Mouse (Mus musculus): Measurements from ENCODE around the gene Mgat1. TPM values are rescaled to one million over a fixed set of nuclear protein-coding genes. Genes with fewer than 3 reads are reported as not detected.

Mgat1 gene
- total RNA-seq, 2 experiments from 2014 or later: 60.5 to 67.2 TPM

DNA sequence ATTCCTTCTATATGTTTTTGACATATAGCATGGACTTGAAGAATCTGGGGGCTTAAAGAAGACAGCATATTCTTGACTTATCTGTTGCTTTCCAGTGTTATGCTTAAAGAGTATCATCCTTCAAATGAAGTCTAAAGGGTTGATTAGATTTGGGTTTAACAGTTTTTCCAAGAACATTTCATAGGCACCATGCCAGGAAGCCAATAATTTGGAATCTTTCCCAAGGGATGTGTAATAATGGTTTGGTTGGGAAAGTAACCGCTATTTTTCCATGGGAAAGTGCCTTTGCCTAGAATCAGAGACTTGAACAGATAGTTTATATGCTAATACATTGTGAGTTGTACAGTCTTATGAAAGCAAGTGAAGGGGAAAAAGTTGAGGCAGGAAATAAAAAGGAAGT is 7.1 kb upstream of the Mgat1 start:
- intact Hi-C loops (cut with DNase I): no loop called here
- no peak for DNase-seq (ENCODE audit: extremely low spot score in 1 of 2, low spot score in 2 of 2)

DNA sequence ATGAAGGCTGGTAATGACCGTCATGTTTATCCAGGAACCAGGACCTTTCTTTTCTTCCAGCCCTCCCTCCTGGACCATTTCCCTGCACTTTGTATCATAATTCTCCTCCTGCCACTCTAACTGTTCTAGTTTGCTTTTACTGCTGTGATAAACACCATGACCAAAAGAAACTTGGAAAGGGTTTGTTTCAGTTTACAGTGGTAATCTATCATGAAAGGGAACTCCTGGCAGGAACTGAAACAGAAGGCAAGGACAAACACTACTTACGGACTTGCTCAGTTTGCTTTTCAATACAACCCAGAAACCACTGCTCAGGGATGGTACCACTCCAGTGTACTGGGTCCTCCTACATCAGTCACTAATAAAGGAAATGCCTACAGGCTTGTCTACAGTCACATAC is 6.5 kb upstream of the Mgat1 start:
- no peak for DNase-seq (ENCODE audit: extremely low spot score in 1 of 2, low spot score in 2 of 2)
- intact Hi-C loops (cut with DNase I): no loop called here

DNA sequence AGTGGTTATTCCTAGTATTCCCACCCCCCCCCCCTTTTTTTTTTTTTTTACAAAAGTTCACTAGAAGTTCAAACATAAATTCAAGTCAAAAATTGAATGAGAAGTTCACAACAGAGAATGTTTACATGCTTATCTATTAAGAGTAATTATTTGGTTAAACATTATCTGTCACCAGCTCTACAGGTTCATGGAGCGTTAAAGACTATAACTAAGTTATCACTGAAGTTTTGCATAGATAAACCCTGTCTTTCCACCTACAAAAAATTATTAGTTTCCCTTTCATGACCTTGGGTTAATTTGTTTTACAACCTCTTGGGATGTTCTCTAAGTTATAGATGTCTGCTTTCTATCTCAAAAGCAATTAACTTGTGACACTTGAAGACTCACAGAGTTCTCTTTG is 3.7 kb upstream of the Mgat1 start:
- intact Hi-C loops (cut with DNase I): no loop called here
- no peak for DNase-seq (ENCODE audit: extremely low spot score in 1 of 2, low spot score in 2 of 2)

DNA sequence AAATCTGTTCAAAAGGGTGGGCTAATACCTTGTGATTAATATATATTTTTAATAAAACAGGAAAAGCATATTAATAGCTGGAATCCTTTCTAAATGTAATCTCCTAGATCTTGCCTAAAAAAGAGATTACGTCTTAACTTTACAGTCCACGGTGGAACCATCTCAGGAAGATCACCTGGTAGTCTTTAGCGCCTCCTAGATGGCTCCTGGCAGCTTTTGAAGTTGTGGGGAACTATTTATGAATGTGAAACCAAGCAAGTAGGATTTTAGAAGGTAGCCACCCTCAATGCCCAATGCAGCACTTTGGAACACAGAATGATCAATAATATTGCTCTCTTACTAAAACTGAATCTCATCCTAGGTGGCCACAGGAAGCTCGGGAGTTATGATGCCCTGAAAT is 3.1 kb upstream of the Mgat1 start:
- intact Hi-C loops (cut with DNase I): no loop called here
- no peak for DNase-seq (ENCODE audit: extremely low spot score in 1 of 2, low spot score in 2 of 2)

DNA sequence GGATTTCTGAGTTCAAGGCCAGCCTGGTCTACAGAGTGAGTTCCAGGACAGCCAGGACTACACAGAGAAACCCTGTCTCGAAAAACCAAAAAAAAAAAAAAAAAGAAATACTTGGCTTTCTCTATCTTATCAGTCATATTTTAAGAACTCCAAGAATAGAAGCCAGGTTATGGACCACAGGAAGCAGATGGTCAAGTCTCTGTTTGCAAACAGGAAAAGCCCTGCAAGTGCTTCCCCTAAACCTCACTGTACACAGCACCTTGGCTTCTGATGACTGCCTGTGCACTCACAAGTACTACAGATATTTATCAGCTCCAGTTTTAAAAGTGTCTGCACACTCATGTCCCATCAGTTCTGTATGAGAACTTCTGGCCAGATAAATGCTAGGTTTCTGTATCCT is 2.5 kb upstream of the Mgat1 start:
- DNase-seq (ENCODE audit: extremely low spot score in 1 of 2, low spot score in 2 of 2): no peak
- intact Hi-C loops (cut with DNase I): no loop called here

DNA sequence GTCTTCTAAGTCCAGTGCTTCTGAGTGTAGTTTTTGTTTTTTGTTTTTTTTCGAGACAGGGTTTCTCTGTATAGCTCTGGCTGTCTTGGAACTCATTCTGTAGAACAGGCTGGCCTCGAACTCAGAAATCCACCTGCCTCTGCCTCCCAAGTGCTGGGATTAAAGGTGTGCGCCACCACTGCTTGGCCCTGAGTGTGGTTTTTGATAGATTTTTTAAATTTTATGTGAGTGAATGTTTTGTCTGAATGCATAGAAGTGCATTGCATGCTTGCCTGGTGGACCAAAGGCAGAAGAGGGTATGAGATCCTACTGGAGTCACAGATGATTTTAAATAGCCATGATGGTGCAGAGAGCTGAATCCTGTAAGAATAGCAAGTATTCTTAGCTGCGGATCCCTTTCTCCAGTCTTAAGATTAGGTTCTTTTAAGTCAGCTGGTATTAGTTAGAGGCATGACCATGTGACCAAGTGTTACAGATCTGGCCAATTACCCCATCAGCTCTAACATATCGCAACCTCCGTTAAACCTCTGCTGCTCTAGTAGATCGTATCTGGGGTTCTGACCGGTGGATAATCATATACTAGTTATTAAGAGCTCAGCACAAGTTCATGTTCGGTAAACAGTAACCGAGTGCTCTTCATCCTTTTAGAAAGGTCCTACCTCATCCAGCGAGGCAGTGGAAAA is 906 bp upstream of the Mgat1 start:
- intact Hi-C loops (cut with DNase I): no loop called here
- DNase-seq (ENCODE audit: extremely low spot score in 1 of 2, low spot score in 2 of 2): no peak

DNA sequence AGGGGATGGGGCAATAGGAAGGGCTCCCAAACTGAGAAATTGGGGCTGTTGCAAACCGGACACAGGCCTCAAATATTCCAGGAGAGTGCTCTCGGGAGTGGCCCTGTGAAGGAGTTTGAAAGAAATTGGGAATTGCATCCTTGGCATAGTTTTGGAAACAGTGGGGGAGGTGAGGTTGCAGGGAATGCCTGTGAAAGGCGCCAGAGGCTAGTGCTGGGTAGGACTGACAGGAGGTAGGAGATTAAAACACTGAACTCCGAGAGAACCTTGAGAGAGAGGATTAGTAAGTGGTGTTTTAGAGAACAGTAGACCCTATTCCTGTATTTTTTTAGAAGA is 572 bp downstream of the Mgat1 start:
- intact Hi-C loops (cut with DNase I): no loop called here
- no peak for DNase-seq (ENCODE audit: extremely low spot score in 1 of 2, low spot score in 2 of 2)

DNA sequence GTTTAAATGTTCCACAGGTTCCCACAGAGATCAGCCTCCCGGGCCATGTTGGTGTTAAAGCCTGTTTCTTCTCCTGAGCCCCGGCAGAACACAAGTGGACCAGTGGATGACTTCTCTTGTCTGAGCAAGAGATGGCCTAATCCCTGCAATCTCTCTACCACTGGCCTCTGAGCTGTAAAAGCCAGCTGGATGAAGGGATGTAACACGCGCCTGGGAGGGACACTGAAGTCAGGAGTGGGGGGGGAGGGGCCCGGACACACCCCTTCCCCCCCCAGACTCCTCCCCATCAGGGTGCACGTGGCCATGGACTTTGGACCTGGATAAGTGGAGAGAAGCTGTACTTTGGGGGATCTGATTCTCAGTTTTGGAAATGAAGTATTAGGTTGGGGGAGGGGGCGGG is 1.2 kb downstream of the Mgat1 start:
- intact Hi-C loops (cut with DNase I): no loop called here
- peak in 1 of 2 experiments; percentile 59 for DNase-seq (ENCODE audit: extremely low spot score in 1 of 2, low spot score in 2 of 2)

DNA sequence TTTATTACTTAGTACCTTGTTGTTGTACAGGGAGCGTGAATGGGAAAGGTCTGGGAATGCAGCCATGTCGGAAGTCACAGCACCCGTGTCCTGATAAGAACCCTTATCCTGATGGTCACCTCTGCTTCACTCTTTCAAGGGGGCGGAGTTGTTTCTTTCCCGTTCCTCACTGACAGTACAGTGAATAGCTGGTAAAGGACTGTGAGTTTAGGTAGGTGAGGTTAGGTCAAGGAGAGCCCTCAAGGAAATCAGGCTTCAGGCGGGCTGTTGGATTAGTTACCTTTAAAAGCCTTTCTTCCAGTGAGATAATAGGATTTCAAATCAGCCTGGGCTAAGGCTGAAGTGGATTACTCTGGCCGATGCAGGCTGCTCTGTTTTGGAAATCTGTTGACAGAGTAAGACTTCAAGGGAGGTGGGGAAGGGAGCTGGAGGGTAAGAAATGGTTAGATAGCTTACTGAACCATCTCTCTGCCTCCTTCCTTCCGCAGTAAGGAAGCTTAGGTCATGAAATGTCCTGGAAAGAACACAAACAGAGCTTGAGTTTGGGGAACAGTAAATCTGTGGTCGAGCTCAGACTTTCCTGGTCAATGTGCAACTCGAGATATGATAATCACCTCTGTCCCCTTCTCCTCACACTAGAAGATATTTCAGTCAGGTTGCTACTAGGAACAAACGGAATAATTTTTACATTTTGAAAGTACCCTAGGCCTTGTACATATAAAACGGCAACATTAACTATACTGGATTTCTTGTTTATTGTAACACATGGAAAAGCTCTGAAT is 1.8 kb downstream of the Mgat1 start:
- DNase-seq (ENCODE audit: extremely low spot score in 1 of 2, low spot score in 2 of 2): no peak
- intact Hi-C loops (cut with DNase I): no loop called here

DNA sequence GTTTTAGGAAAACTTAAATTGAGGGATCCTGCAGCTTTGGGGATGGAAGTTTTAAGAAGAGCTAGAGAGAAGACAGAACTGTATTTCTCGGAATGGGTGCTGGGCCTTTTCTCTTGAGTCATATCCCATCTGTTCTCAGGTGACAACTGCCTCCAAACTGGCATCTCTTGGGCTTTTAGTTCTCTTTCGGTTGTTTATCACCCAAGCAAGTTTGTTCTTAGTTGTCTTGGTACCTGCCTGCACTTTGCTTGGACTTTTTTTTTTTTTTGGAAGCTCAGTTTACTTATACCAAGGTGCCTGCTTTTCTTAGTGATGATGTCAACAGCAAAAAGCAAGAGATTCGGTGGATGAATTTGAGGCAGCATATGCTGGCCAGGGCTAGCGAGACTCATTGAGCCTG is 2.5 kb downstream of the Mgat1 start:
- no peak for DNase-seq (ENCODE audit: extremely low spot score in 1 of 2, low spot score in 2 of 2)
- intact Hi-C loops (cut with DNase I): no loop called here

DNA sequence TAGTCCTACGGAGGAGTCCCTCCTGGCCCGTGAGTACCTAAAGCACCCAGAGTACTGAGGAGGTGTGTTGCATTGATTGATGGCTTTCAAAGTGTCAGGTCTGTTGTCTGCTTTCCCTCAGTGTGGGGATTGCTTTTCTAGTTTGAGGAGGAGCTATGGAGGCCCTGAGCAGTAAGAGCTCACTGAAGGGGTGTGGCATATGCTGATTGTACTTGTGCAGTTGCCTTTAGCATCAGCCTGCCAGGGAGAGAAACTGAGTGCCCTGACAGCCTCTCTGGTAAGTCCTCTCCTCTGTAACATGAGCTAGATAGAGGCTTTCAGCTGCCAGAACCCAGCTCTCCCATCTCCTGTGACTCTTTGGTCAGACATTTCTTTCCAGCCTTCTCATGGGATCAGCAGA is 3.3 kb downstream of the Mgat1 start:
- DNase-seq (ENCODE audit: extremely low spot score in 1 of 2, low spot score in 2 of 2): no peak

DNA sequence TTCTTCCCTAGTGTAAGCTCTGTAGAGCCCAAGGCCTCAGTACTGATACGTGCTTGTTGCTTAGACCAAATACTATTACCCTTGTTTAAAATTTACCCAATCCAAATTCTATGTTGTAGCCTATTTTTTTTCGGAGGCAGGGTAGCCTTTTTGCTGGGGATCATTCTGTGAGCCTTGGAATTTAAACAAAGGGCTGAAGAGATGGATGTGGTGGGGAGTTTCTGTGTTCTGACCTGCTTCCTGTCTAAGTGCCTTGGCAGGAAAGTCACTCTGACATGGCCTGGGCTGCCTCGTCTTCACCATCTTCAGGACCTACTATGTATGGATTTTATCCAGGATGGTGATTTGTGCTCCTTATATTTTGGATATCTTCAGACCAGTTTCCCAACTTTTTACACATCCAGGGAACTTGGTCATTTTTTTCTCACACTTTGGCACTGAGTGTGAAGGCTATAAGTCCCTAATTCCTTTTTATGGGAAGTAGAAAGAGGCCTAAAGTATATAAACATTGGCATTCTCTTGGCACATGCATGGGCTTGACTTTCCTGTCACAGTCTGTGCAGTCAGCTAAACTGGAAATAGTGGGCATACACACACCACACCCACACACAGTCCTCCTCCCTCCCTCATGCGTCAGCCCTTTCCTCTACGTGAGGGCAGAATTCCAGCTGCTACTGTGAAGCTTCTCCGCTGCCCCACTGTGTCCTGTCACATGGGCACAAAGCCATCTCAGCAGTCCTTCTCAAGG is 4.4 kb downstream of the Mgat1 start:
- intact Hi-C loops (cut with DNase I): no loop called here
- DNase-seq (ENCODE audit: extremely low spot score in 1 of 2, low spot score in 2 of 2): peak in 1 of 2 experiments; percentile 59

More for the DNA sequence above, 3.3 kb downstream of the Mgat1 start:
- intact Hi-C loops (cut with DNase I): no loop called here

DNA sequence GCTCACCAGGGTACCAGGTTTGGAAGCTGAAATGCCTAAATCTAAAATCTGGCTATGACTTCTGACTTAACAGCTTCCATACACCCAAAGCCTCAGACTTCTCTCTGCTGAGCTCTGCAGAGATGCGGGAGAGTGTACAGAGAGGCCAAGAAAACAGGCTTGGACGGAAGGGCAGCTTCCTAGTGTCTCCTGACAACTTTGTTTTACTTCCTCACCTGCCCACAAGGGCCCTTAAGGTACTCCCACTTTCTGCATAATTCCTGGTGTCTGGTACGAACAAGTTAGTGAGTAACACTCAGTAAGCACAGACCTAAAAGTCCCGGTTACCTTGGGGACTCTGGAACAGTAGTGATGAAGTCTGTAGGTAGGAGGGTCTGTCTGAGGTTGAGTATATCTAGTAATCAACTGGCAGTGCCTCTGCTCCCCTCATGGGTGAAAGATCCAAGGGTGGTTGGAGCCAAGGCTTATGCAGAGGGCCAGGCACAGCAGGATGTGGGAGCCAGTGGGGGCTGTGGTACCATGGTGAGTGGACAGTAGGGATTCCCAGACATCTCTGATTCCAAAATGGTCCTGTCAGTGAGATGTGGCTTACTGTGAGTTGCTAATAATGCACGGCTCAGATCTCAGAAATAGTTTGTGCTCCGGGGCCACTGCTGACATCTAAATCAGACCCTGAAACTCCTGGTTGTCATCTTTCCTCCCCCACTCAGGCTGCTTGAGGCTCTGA is 5.1 kb downstream of the Mgat1 start:
- DNase-seq (ENCODE audit: extremely low spot score in 1 of 2, low spot score in 2 of 2): no peak
- intact Hi-C loops (cut with DNase I): no loop called here

DNA sequence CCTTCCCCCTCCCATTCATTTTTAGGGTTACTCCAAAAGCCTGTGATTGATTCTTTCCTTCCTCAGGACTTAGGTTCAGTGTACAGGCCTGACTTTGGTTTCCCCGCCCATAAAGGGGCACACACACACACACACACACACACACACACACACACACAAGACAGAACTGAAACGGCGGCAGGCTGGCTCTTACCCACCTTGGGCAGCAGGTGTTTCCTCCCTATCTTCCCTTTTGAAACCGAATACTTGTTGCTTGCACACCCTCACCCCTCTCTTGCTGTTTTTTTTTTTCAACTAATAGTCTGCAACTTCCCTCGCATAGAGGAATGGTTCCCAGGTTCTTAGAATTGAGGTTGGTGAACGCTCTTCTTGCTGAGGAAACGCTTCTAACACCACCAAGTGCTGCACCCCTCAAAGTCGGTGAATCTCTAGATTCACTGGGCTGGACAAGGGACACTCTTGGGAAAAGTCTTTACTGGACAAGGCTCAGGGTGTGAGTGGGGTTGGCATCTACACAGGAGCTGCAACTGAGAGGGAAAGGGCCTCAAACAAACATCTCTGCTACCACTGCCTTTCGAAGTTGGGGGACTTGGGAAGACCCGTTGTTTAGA is 5.9 kb downstream of the Mgat1 start:
- intact Hi-C loops (cut with DNase I): loop anchor here (5.0 kb wide), 1 partner anchor 48 kb away; the partner anchor contains the start of gene Zfp62
- DNase-seq (ENCODE audit: extremely low spot score in 1 of 2, low spot score in 2 of 2): peak in 1 of 2 experiments; percentile 35

DNA sequence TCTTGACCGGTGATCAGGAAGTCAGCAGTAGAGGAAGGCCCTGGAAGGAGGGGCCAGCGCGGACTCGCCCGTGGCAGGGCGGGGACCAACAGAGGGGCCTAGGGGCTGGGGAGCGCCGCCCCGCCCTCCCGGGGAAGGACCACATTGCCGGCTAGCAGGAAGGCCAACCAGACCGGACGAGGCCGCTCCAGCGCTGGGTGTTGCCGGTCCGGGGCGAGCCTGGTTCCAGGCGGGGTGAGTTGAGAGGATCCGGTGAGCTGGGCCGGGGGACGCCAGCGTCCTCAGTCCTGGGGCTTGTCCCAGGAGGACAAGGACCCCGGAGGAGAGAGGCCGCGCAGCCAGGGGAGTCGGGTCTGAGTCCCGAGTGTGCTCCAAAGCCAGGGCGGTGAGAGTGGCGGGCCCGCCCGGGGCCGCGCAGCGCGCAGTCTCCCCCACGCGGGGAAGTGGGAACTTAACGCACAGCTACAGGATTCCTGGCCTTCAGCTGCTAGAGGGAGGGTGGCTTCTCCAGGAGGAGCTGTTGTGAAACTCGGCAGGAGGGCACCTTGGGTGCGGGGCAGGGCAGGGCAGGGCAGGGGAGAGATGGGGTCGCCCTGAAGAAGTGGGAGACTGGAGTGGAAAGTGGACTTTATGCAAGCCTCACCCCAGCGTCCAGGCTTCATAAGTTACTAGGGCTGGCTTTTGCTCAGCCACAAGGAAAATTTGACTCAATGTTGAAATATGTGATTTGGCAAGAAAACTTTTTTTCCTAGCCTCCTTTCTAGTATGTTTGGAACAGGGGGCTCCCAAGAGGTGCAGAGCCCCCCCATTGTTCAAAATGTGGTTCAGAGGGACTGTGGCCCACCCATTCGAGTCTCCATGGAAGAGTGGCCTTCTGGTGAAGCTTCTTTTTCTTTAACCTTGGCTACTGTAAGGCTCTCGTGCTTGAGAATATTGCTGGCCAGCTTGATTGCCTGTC is 6.7 kb downstream of the Mgat1 start:
- intact Hi-C loops (cut with DNase I): loop anchor here (5.0 kb wide), 1 partner anchor 48 kb away; the partner anchor contains the start of gene Zfp62
- DNase-seq (ENCODE audit: extremely low spot score in 1 of 2, low spot score in 2 of 2): peak; percentile 43 to 94

DNA sequence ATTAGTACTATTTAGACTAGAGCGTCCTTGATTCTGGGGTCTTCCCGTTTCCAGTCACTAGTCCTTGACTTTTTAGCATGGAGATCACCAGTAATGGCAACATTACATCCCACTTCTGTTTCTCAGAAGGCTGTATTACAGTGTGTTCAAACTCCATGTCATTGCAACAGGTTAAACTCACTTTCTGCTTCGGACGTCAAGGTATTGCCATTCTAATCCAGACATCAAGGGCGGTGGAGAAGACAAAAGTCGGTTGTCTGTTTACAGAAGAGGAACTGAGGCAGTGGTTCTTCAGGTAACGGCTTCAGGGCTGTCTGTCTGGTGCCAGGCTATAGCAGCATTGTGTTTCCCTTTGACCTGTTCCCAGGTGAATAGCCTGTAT is 7.4 kb downstream of the Mgat1 start:
- intact Hi-C loops (cut with DNase I): loop anchor here (5.0 kb wide), 1 partner anchor 49 kb away; the partner anchor contains the start of gene Zfp62
- no peak for DNase-seq (ENCODE audit: extremely low spot score in 1 of 2, low spot score in 2 of 2)

DNA sequence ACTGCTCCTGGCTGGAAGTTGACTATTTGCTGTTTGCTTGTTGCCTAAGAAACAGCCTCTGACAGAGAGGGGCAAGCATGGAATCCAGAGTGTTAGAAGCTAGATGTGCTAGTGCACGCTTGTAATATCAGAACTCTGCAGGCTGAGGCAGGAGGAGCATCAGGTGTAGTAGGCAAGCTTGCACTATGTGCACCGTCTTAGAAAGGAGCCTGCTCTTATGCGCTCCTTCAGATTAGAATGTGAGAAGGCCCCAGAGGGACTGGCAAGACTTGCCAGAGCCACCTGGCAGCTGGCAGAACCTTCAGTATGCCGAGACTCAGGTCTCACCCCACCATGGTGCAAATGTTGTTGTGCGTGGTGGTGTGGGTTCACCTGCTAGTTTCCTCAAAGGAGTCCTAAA is 8.1 kb downstream of the Mgat1 start:
- intact Hi-C loops (cut with DNase I): loop anchor here (5.0 kb wide), 1 partner anchor 50 kb away; the partner anchor contains the start of gene Zfp62
- DNase-seq (ENCODE audit: extremely low spot score in 1 of 2, low spot score in 2 of 2): no peak

DNA sequence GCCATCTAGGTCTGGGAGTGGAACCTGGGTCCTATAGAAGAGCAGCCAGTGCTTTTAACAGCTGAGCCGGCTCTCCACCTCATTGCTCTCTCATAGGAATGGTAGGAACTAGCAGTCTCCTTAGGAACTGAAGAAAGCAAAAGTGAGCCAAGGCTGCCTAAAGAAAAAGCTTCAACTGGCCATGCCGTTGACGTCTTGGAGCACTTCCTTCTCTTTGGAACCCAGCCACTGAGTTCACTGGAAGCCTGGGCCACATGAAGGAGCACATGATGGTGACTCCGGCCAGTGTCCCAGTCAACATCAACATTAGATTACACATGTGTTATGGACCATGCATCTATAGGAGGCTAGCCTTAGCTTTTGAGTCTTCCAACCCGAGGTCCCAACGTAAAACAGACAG is 9.0 kb downstream of the Mgat1 start:
- DNase-seq (ENCODE audit: extremely low spot score in 1 of 2, low spot score in 2 of 2): no peak
- intact Hi-C loops (cut with DNase I): loop anchor here (5.0 kb wide), 1 partner anchor 51 kb away; the partner anchor contains the start of gene Zfp62
